Mouse (Mus musculus) heart, postnatal 0 days (tissue): ENCODE data around the gene H2-T24. TPM values are rescaled to one million over a fixed set of nuclear protein-coding genes. Genes with fewer than 3 reads are reported as not detected.
A peak's percentile ranks its signal among the peaks of the same experiment; 100 is the strongest.

Source experiments
- ATAC-seq: fragments of 200-750 bp; cut with Nextera tagmentation; 2 replicates; pipeline ENCODE4 v1.8.0; 2017; ENCODE audit warnings: low read depth, moderate number of reproducible peaks, moderate library complexity; ENCODE audit not compliant: insufficient read depth
- DNase-seq: peaks from one replicate; pipeline ENCODE4 v3.0.0-alpha.2; 2016; ENCODE audit warnings: low spot score
- H3K27ac ChIP-seq: fragments of 300-500 bp; sonication (generic); 2 replicates; pipeline ENCODE4 v1.5.1; 2014; ENCODE audit warnings: low read depth, mild to moderate bottlenecking
- H3K27me3 ChIP-seq: fragments of 300-500 bp; sonication (generic); 2 replicates; pipeline ENCODE4 v1.6.1; 2014; ENCODE audit warnings: low read length, mixed read lengths; ENCODE audit not compliant: control insufficient read depth, insufficient read depth
- H3K36me3 ChIP-seq: fragments of 300-500 bp; sonication (generic); replicated peaks from 2 replicates; pipeline ENCODE4 v1.6.1; 2014; ENCODE audit warnings: low read length, mixed read lengths; ENCODE audit not compliant: control insufficient read depth, insufficient read depth
- H3K4me1 ChIP-seq: fragments of 300-500 bp; sonication (generic); 2 replicates; pipeline ENCODE4 v1.6.1; 2014; ENCODE audit warnings: antibody characterized with exemption; ENCODE audit not compliant: control insufficient read depth, insufficient read depth
- H3K4me2 ChIP-seq: fragments of 300-500 bp; sonication (generic); 2 replicates; pipeline ENCODE4 v1.6.1; 2014; ENCODE audit warnings: low read depth, mild to moderate bottlenecking, low read length, moderate library complexity
- H3K4me3 ChIP-seq: fragments of 300-500 bp; sonication (generic); 2 replicates; pipeline ENCODE4 v1.5.1; 2014; ENCODE audit warnings: low read depth, low read length
- H3K9ac ChIP-seq: fragments of 300-500 bp; sonication (generic); replicated peaks from 2 replicates; pipeline ENCODE4 v1.6.1; 2014; ENCODE audit warnings: low read depth, low read length, mixed read lengths
- H3K9me3 ChIP-seq: fragments of 300-500 bp; sonication (generic); replicated peaks from 2 replicates; pipeline ENCODE4 v1.6.1; 2016; ENCODE audit warnings: low read length; ENCODE audit not compliant: control insufficient read depth
- CTCF ChIP-seq: IDR thresholded peaks from 2 replicates; pipeline ENCODE4 v1.5.1; 2016; ENCODE audit warnings: antibody characterized with exemption, control low read depth, low read depth
- EP300 ChIP-seq: IDR thresholded peaks from 2 replicates; pipeline ENCODE4 v1.6.1; 2016; ENCODE audit warnings: antibody characterized with exemption, low read depth
- WGBS: fragments of 180-500 bp; shearing (Covaris S2); extraction: QIAGEN DNeasy Blood & Tissue Kit; methylation state at CpG from one replicate; pipeline ENCODE4 v1.1.7; 2014; 5-methylcytosine and 5-hydroxymethylcytosine counted together
- microRNA counts: library from miRNA; unstranded; fragments of <30 nt; microRNA quantifications from one replicate; lab custom pipeline; 2015
- microRNA-seq: library from miRNA; unstranded; fragments of <30 nt; microRNA quantifications from one replicate; pipeline ENCODE4, GENCODE M21; 2016
- polyA plus RNA-seq: library from polyadenylated mRNA; unstranded; fragments of >200 nt; fragmentation: Nextera tagmentation; extraction: Ambion mirVana; gene quantifications from 2 replicates; pipeline ENCODE4 v1.2.1, GENCODE M21; 2015
- total RNA-seq: library from RNA; depleted of rRNA; stranded (reverse); fragments of >200 nt; gene quantifications from 2 replicates; pipeline ENCODE4 v1.2.3, GENCODE M21; 2014; ENCODE audit warnings: low replicate concordance; rRNA removed

The H2-T24 gene
- total and polyA plus RNA-seq, 2 experiments from 2014 or later, result 1.8 TPM; not detected in 1

DNA sequence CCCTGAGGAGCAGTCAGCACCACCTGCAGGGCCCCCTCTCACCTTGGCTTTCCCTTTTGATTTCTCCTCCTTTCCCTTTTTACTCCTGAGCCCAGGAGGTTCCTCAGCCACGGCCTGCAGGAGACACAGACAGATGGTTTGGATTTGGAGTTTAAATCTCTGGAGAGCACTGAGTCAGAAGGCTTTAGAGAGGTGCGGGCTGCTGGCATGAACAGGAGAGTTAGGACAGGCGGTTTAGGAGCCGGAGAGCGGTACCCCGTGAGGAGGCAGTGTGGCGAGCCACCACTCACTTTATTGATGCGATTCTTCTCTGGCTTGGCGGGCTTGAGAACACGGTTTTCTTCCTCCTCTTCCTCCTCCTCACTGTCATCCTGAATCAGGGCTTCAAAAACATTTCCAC, 57.1 kb downstream of the H2-T24 start:
- Histone ChIP-seq H3K27ac (no peak overlapping the region), H3K9me3 (no peaks in the 10 kb centered on the region), H3K4me2 (no peak overlapping the region), H3K36me3 (peaks cover 75% of the 10 kb centered on the region), H3K27me3 (no peaks in the 10 kb centered on the region), H3K4me3 (no peak overlapping the region), H3K9ac (no peak overlapping the region), H3K4me1 (no peaks in the 10 kb centered on the region)
- ATAC-seq, result no peak
- TF ChIP-seq CTCF (no peak), EP300 (no peak)
- no peak for DNase-seq
- 92% methylated on average over 10 of the region's 10 CpGs for WGBS

DNA sequence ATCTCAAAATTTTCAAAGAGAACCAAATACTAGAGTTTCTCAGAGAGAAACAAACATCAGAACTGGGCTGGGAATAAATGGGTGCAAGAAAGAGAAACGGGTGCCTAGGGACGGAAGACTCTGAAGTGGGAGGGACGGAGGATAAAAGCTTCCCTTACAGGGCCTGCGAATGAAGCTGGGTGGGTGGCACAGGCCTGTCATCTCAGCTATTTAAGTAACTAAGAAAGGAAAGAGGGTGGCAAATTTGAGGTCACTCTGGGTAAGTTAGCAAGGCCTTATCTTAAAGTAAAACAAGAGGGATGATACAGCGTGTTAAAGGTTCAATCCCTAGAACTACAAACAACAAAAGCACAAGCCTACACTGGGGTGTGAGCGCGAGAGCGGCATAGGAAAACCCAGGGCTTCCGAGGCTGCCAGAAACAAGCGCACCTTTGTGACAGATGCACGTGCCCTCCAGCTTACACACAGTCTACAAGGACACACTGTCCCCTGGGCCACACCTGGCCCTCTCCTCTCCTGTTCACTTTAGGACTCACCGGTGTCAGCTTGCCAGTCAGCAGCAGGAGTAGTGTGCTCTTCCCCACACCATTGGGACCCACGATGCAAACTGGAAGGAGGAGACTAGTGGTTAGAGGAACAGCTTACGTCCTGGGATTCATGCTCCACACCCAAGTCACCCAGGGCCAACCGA, 61.7 kb downstream of the H2-T24 start:
- Histone ChIP-seq H3K9me3 (no peaks in the 10 kb centered on the region), H3K36me3 (peaks cover 80% of the 10 kb centered on the region), H3K4me3 (no peak overlapping the region), H3K9ac (no peak overlapping the region), H3K27me3 (no peaks in the 10 kb centered on the region), H3K4me1 (no peaks in the 10 kb centered on the region), H3K27ac (no peak overlapping the region), H3K4me2 (no peak overlapping the region)
- no peak for ATAC-seq
- no peak for DNase-seq
- 94% methylated on average over 15 of the region's 15 CpGs for WGBS
- TF ChIP-seq EP300 (no peak), CTCF (no peak)

MicroRNAs within 50 kb of the gene (microRNA counts, 519-probe panel; counts per million panel counts)
- microRNA mmu-miR-877 (lab: Ali Mortazavi, UCI), result not detected

Small RNAs within 50 kb of the gene (microRNA-seq; reads per million reads assigned to microRNA genes)
- 93.4 reads per million, percentile 54 among the genes with 10 or more reads in this experiment for gene Mir877

Other genes with a start within 250 kb of the H2-T24 start
- gene Ier3, start 198.9 kb downstream of the H2-T24 start, total RNA-seq, result 41.7 and 50.5 TPM in 2 replicates
- gene Ier3, start 198.9 kb downstream of the H2-T24 start, polyA plus RNA-seq, result 70.7 and 79.4 TPM in 2 replicates
- 161 and 163 TPM in 2 replicates for gene Flot1, start 197.3 kb downstream of the H2-T24 start, total RNA-seq
- 122 and 132 TPM in 2 replicates for gene Flot1, start 197.3 kb downstream of the H2-T24 start, polyA plus RNA-seq
- gene Tubb5, start 182.3 kb downstream of the H2-T24 start, total RNA-seq, result 1,043 and 1,325 TPM in 2 replicates
- 259 and 267 TPM in 2 replicates for gene Tubb5, start 182.3 kb downstream of the H2-T24 start, polyA plus RNA-seq
- 5.4 and 25.0 TPM in 2 replicates for gene Mdc1, start 179.0 kb downstream of the H2-T24 start, total RNA-seq
- gene Mdc1, start 179.0 kb downstream of the H2-T24 start, polyA plus RNA-seq, result 2.3 and 3.0 TPM in 2 replicates
- 16.1 and 36.2 TPM in 2 replicates for gene Nrm, start 159.2 kb downstream of the H2-T24 start, total RNA-seq
- gene Nrm, start 159.2 kb downstream of the H2-T24 start, polyA plus RNA-seq, result 18.0 and 21.6 TPM in 2 replicates
- 30.0 and 35.0 TPM in 2 replicates for gene Ppp1r18, start 155.0 kb downstream of the H2-T24 start, total RNA-seq
- 10.0 and 11.6 TPM in 2 replicates for gene Ppp1r18, start 155.0 kb downstream of the H2-T24 start, polyA plus RNA-seq
- 18.2 and 24.1 TPM in 2 replicates for gene Dhx16, start 140.7 kb downstream of the H2-T24 start, total RNA-seq
- gene Dhx16, start 140.7 kb downstream of the H2-T24 start, polyA plus RNA-seq, result 14.9 and 15.0 TPM in 2 replicates
- 32.5 and 36.6 TPM in 2 replicates for gene 2310061I04Rik, start 123.1 kb downstream of the H2-T24 start, total RNA-seq
- 51.9 and 53.1 TPM in 2 replicates for gene 2310061I04Rik, start 123.1 kb downstream of the H2-T24 start, polyA plus RNA-seq
- gene Atat1, start 110.5 kb downstream of the H2-T24 start, total RNA-seq, result 28.6 and 31.0 TPM in 2 replicates
- 19.1 and 19.8 TPM in 2 replicates for gene Atat1, start 110.5 kb downstream of the H2-T24 start, polyA plus RNA-seq
- gene Mrps18b, start 104.2 kb downstream of the H2-T24 start, total RNA-seq, result 38.0 and 73.7 TPM in 2 replicates
- gene Mrps18b, start 104.2 kb downstream of the H2-T24 start, polyA plus RNA-seq, result 68.6 and 77.0 TPM in 2 replicates
- 11.2 and 20.7 TPM in 2 replicates for gene Ppp1r10, start 104.1 kb downstream of the H2-T24 start, total RNA-seq
- 14.8 and 20.2 TPM in 2 replicates for gene Ppp1r10, start 104.1 kb downstream of the H2-T24 start, polyA plus RNA-seq
- gene Abcf1, start 50.8 kb downstream of the H2-T24 start, total RNA-seq, result 44.0 and 47.0 TPM in 2 replicates
- gene Abcf1, start 50.8 kb downstream of the H2-T24 start, polyA plus RNA-seq, result 68.5 and 74.5 TPM in 2 replicates
- 18.7 and 27.2 TPM in 2 replicates for gene Gnl1, start 40.7 kb downstream of the H2-T24 start, total RNA-seq
- 26.2 and 30.0 TPM in 2 replicates for gene Gnl1, start 40.7 kb downstream of the H2-T24 start, polyA plus RNA-seq
- gene Prr3, start 40.3 kb downstream of the H2-T24 start, total RNA-seq, result 0.61 and 20.4 TPM in 2 replicates
- gene Prr3, start 40.3 kb downstream of the H2-T24 start, polyA plus RNA-seq, result 6.7 and 8.6 TPM in 2 replicates
- gene H2-T23, start 12.3 kb upstream of the H2-T24 start, total RNA-seq, result 19.2 and 34.8 TPM in 2 replicates
- 10.3 and 10.8 TPM in 2 replicates for gene H2-T23, start 12.3 kb upstream of the H2-T24 start, polyA plus RNA-seq
- 17.4 and 19.6 TPM in 2 replicates for gene H2-T22, start 22.2 kb upstream of the H2-T24 start, total RNA-seq
- 8.2 and 8.4 TPM in 2 replicates for gene H2-T22, start 22.2 kb upstream of the H2-T24 start, polyA plus RNA-seq
- gene Gm6034, start 22.4 kb upstream of the H2-T24 start, total RNA-seq, result not detected in 2 replicates
- not detected in 2 replicates for gene Gm6034, start 22.4 kb upstream of the H2-T24 start, polyA plus RNA-seq
- gene Gm11127, start 37.8 kb upstream of the H2-T24 start, total RNA-seq, result not detected in 2 replicates
- not detected in 2 replicates for gene Gm11127, start 37.8 kb upstream of the H2-T24 start, polyA plus RNA-seq
- gene Gm19684, start 101.1 kb upstream of the H2-T24 start, total RNA-seq, result 0.35 TPM in 1 of 2 replicates, not detected in the other
- gene Gm19684, start 101.1 kb upstream of the H2-T24 start, polyA plus RNA-seq, result not detected in 2 replicates
- not detected in 2 replicates for gene Gm7030, start 108.9 kb upstream of the H2-T24 start, total RNA-seq
- gene Gm7030, start 108.9 kb upstream of the H2-T24 start, polyA plus RNA-seq, result not detected in 2 replicates
- not detected in 2 replicates for gene Gm8909, start 148.0 kb upstream of the H2-T24 start, total RNA-seq
- not detected in 2 replicates for gene Gm8909, start 148.0 kb upstream of the H2-T24 start, polyA plus RNA-seq
- gene H2-T3, start 169.7 kb upstream of the H2-T24 start, total RNA-seq, result not detected in 2 replicates
- not detected in 2 replicates for gene H2-T3, start 169.7 kb upstream of the H2-T24 start, polyA plus RNA-seq
- 5.5 and 28.3 TPM in 2 replicates for gene Rpp21, start 237.5 kb upstream of the H2-T24 start, total RNA-seq
- 89.0 and 97.8 TPM in 2 replicates for gene Rpp21, start 237.5 kb upstream of the H2-T24 start, polyA plus RNA-seq